Mouse (Mus musculus) adrenal gland, adult 8-10 months (tissue): ENCODE measurements around the gene Ak6. TPM values are rescaled to one million over a fixed set of nuclear protein-coding genes. Genes with fewer than 3 reads are reported as not detected.

Experiments used
- DNase-seq: peaks from one replicate; pipeline ENCODE4 v3.0.0; 2022
- total RNA-seq, 4 experiments: library from RNA; stranded (reverse); gene quantifications; 2 replicates each; pipeline ENCODE4 v1.2.4; 2022

Ak6 gene
- total RNA-seq, 4 experiments from 2014 or later: 63.5 to 73.0 (median 71.1) TPM

- no peak for DNase-seq
Observed at GRCm38 (mm10) chr13:100669291-100670022, 18.7 kb downstream of the Ak6 start, which contains the start of gene Ccdc125. TSS of gene Ccdc125 (plus strand) at chr13:100669717.

GRCm38 (mm10) chr13:100670181-100670741 lies 19.5 kb downstream of the Ak6 start:
- no peak for DNase-seq

GRCm38 (mm10) chr13:100675936-100676635 lies 25.3 kb downstream of the Ak6 start:
- no peak for DNase-seq

GRCm38 (mm10) chr13:100681615-100682014 lies 30.8 kb downstream of the Ak6 start:
- no peak for DNase-seq

GRCm38 (mm10) chr13:100682837-100683236 lies 32.1 kb downstream of the Ak6 start:
- DNase-seq: no peak

- no peak for DNase-seq
Observed at GRCm38 (mm10) chr13:100684355-100684754, 33.6 kb downstream of the Ak6 start.

- DNase-seq: no peak
Observed at GRCm38 (mm10) chr13:100687513-100687912, 36.7 kb downstream of the Ak6 start.

GRCm38 (mm10) chr13:100697541-100697940 lies 46.8 kb downstream of the Ak6 start:
- no peak for DNase-seq

GRCm38 (mm10) chr13:100698866-100699265 lies 48.1 kb downstream of the Ak6 start:
- no peak for DNase-seq

- no peak for DNase-seq
Observed at GRCm38 (mm10) chr13:100703468-100703867, 52.7 kb downstream of the Ak6 start.

GRCm38 (mm10) chr13:100706206-100706605 lies 55.4 kb downstream of the Ak6 start:
- no peak for DNase-seq

GRCm38 (mm10) chr13:100715467-100715866 lies 64.7 kb downstream of the Ak6 start:
- no peak for DNase-seq

Other genes with a start within 250 kb of the Ak6 start
- under 1 TPM in 3 of 4 experiments, not detected in 1; 0.06 to 0.08 (median 0.07) TPM for gene Naip1, start 198.1 kb upstream of the Ak6 start, total RNA-seq
- 10 to 100 TPM; 31.7 to 42.7 (median 35.5) TPM for gene Gtf2h2, start 158.4 kb upstream of the Ak6 start, total RNA-seq
- 10 to 100 TPM in 2 of 4 experiments, 1 to 10 TPM in 2; 6.6 to 28.6 (median 16.7) TPM for gene Ocln, start 98.3 kb upstream of the Ak6 start, total RNA-seq
- gene Marveld2, start 34.0 kb upstream of the Ak6 start, total RNA-seq: 1 to 10 TPM in 1 of 4 experiments, under 1 TPM in 3; 0.61 to 1.4 (median 0.83) TPM
- gene Rad17, start 72 bp downstream of the Ak6 start, total RNA-seq: 10 to 100 TPM; 20.8 to 24.1 (median 22.3) TPM
- 10 to 100 TPM in 2 of 4 experiments, 1 to 10 TPM in 2; 8.3 to 15.0 (median 10.0) TPM for gene Taf9, start 600 bp downstream of the Ak6 start, total RNA-seq
- 1 to 10 TPM in 2 of 4 experiments, under 1 TPM in 2; 0.67 to 1.6 (median 0.98) TPM for gene Ccdc125, start 18.7 kb downstream of the Ak6 start, total RNA-seq
- 10 to 100 TPM; 45.1 to 57.7 (median 45.5) TPM for gene Cdk7, start 80.0 kb downstream of the Ak6 start, total RNA-seq
- 100 to 1,000 TPM in 1 of 4 experiments, 10 to 100 TPM in 3; 62.7 to 106 (median 84.0) TPM for gene Mrps36, start 93.7 kb downstream of the Ak6 start, total RNA-seq
- under 1 TPM in 3 of 4 experiments, not detected in 1; 0.38 to 0.66 (median 0.55) TPM for gene Cenph, start 124.9 kb downstream of the Ak6 start, total RNA-seq
- 1 to 10 TPM in 3 of 4 experiments, under 1 TPM in 1; 0.97 to 3.7 (median 2.3) TPM for gene Ccnb1, start 135.6 kb downstream of the Ak6 start, total RNA-seq
- 10 to 100 TPM; 42.6 to 47.9 (median 44.9) TPM for gene Slc30a5, start 182.4 kb downstream of the Ak6 start, total RNA-seq